Mouse (Mus musculus): ENCODE data around the gene Ntf3. TPM values are rescaled to one million over a fixed set of nuclear protein-coding genes. Genes with fewer than 3 reads are reported as not detected.

Ntf3 gene
- polyA plus RNA-seq, 1 experiment from 2014 or later: 12.8 TPM

- DNase-seq (ENCODE audit: low spot score): no peak
- Histone ChIP-seq H3K36me3 (no peaks in the 10 kb centered on the region), H3K4me1 (peaks cover 26% of the 10 kb centered on the region)
Measured at GRCm38 (mm10) chr6:126110892-126111835, 55.5 kb downstream of the Ntf3 start.

GRCm38 (mm10) chr6:126109184-126109583 is 57.5 kb downstream of the Ntf3 start:
- H3K36me3 ChIP-seq: no peaks in the 10 kb centered on the region
- WGBS: 80% methylated on average over 5 of the region's 5 CpGs

More at GRCm38 (mm10) chr6:126110892-126111835, 55.5 kb downstream of the Ntf3 start:
- WGBS: 85% methylated on average over 15 of the region's 15 CpGs
- Histone ChIP-seq H3K27ac (no peak overlapping the region), H3K27me3 (ENCODE audit: insufficient read depth, poor library complexity, severe bottlenecking) (no peaks in the 10 kb centered on the region), H3K9me3 (no peaks in the 10 kb centered on the region), H3K4me3 (no peak overlapping the region)

GRCm38 (mm10) chr6:126108771-126109170 is 57.9 kb downstream of the Ntf3 start:
- H3K4me3 ChIP-seq: no peak overlapping the region
- WGBS: 86% methylated on average over 2 of the region's 2 CpGs
- no peak for DNase-seq (ENCODE audit: low spot score)
- H3K27ac ChIP-seq: no peak overlapping the region
- no peaks in the 10 kb centered on the region for H3K9me3 ChIP-seq
- no peaks in the 10 kb centered on the region for H3K36me3 ChIP-seq
- H3K4me1 ChIP-seq: peaks cover 22% of the 10 kb centered on the region
- no peaks in the 10 kb centered on the region for H3K27me3 ChIP-seq (ENCODE audit: insufficient read depth, poor library complexity, severe bottlenecking)

More at GRCm38 (mm10) chr6:126109184-126109583, 57.5 kb downstream of the Ntf3 start:
- no peaks in the 10 kb centered on the region for H3K9me3 ChIP-seq
- H3K27ac ChIP-seq: no peak overlapping the region
- H3K4me1 ChIP-seq: peaks cover 21% of the 10 kb centered on the region
- DNase-seq (ENCODE audit: low spot score): no peak
- H3K4me3 ChIP-seq: no peak overlapping the region
- H3K27me3 ChIP-seq (ENCODE audit: insufficient read depth, poor library complexity, severe bottlenecking): no peaks in the 10 kb centered on the region

GRCm38 (mm10) chr6:126107398-126107797 is 59.3 kb downstream of the Ntf3 start:
- no peak overlapping the region for H3K4me3 ChIP-seq
- DNase-seq (ENCODE audit: low spot score): no peak
- H3K36me3 ChIP-seq: no peaks in the 10 kb centered on the region
- H3K27ac ChIP-seq: no peak overlapping the region
- peaks cover 34% of the 10 kb centered on the region for H3K4me1 ChIP-seq
- no peaks in the 10 kb centered on the region for H3K27me3 ChIP-seq (ENCODE audit: insufficient read depth, poor library complexity, severe bottlenecking)
- no peaks in the 10 kb centered on the region for H3K9me3 ChIP-seq
- WGBS: 65% methylated on average over 2 of the region's 2 CpGs

GRCm38 (mm10) chr6:126106798-126107173 is 59.9 kb downstream of the Ntf3 start:
- peaks cover 3% of the 10 kb centered on the region; the same call in 1 of the 2 replicates for H3K36me3 ChIP-seq
- H3K9me3 ChIP-seq: no peaks in the 10 kb centered on the region
- 69% methylated on average over 2 of the region's 2 CpGs for WGBS
- H3K4me1 ChIP-seq: peaks cover 34% of the 10 kb centered on the region
- no peaks in the 10 kb centered on the region for H3K27me3 ChIP-seq (ENCODE audit: insufficient read depth, poor library complexity, severe bottlenecking)
- 0 out of 2 replicates have a peak overlapping the region, but pooled peaks have one; percentile 63 for H3K27ac ChIP-seq
- no peak overlapping the region for H3K4me3 ChIP-seq
- no peak for DNase-seq (ENCODE audit: low spot score)

- WGBS: 72% methylated on average over 7 of the region's 7 CpGs
- H3K36me3 ChIP-seq: peaks cover 5% of the 10 kb centered on the region; the same call in 1 of the 2 replicates
- no peak for DNase-seq (ENCODE audit: low spot score)
- H3K4me3 ChIP-seq: no peak overlapping the region
- H3K27me3 ChIP-seq (ENCODE audit: insufficient read depth, poor library complexity, severe bottlenecking): no peaks in the 10 kb centered on the region
- H3K9me3 ChIP-seq: no peaks in the 10 kb centered on the region
- H3K27ac ChIP-seq: peak overlapping the region; percentile 63
- H3K4me1 ChIP-seq: peaks cover 31% of the 10 kb centered on the region
Measured at GRCm38 (mm10) chr6:126106051-126106797, 60.5 kb downstream of the Ntf3 start.

- H3K36me3 ChIP-seq: peaks cover 13% of the 10 kb centered on the region
- DNase-seq (ENCODE audit: low spot score): no peak
- WGBS: 60% methylated on average over 12 of the region's 12 CpGs
- no peak overlapping the region for H3K4me3 ChIP-seq
- H3K4me1 ChIP-seq: peaks cover 31% of the 10 kb centered on the region
- no peak overlapping the region for H3K27ac ChIP-seq
- no peaks in the 10 kb centered on the region for H3K27me3 ChIP-seq (ENCODE audit: insufficient read depth, poor library complexity, severe bottlenecking)
- H3K9me3 ChIP-seq: no peaks in the 10 kb centered on the region
Measured at GRCm38 (mm10) chr6:126105083-126105740, 61.5 kb downstream of the Ntf3 start.

- peaks cover 17% of the 10 kb centered on the region for H3K36me3 ChIP-seq
- no peak for DNase-seq (ENCODE audit: low spot score)
- 74% methylated on average over 6 of the region's 6 CpGs for WGBS
- H3K27me3 ChIP-seq (ENCODE audit: insufficient read depth, poor library complexity, severe bottlenecking): no peaks in the 10 kb centered on the region
- H3K27ac ChIP-seq: no peak overlapping the region
- H3K4me1 ChIP-seq: peaks cover 32% of the 10 kb centered on the region
- no peaks in the 10 kb centered on the region for H3K9me3 ChIP-seq
- no peak overlapping the region for H3K4me3 ChIP-seq
Measured at GRCm38 (mm10) chr6:126102571-126102970, 64.1 kb downstream of the Ntf3 start.

- peaks cover 17% of the 10 kb centered on the region for H3K36me3 ChIP-seq
- no peak overlapping the region for H3K27ac ChIP-seq
- no peak for DNase-seq (ENCODE audit: low spot score)
- WGBS: 91% methylated on average over 11 of the region's 11 CpGs
- H3K4me3 ChIP-seq: no peak overlapping the region
- peaks cover 37% of the 10 kb centered on the region for H3K4me1 ChIP-seq
- no peaks in the 10 kb centered on the region for H3K9me3 ChIP-seq
- no peaks in the 10 kb centered on the region for H3K27me3 ChIP-seq (ENCODE audit: insufficient read depth, poor library complexity, severe bottlenecking)
Measured at GRCm38 (mm10) chr6:126102007-126102406, 64.7 kb downstream of the Ntf3 start.

GRCm38 (mm10) chr6:126100579-126100978 is 66.1 kb downstream of the Ntf3 start:
- H3K36me3 ChIP-seq: peaks cover 17% of the 10 kb centered on the region
- 97% methylated on average over 1 of the region's 1 CpGs for WGBS

GRCm38 (mm10) chr6:126097471-126097870 is 69.2 kb downstream of the Ntf3 start:
- DNase-seq (ENCODE audit: low spot score): no peak
- Histone ChIP-seq H3K4me3 (no peak overlapping the region), H3K4me1 (peaks cover 33% of the 10 kb centered on the region), H3K27me3 (ENCODE audit: insufficient read depth, poor library complexity, severe bottlenecking) (no peaks in the 10 kb centered on the region), H3K9me3 (no peaks in the 10 kb centered on the region), H3K36me3 (peaks cover 17% of the 10 kb centered on the region), H3K27ac (0 out of 2 replicates have a peak overlapping the region, but pooled peaks have one; percentile 80)
- WGBS: 83% methylated on average over 5 of the region's 5 CpGs

More at GRCm38 (mm10) chr6:126100579-126100978, 66.1 kb downstream of the Ntf3 start:
- Histone ChIP-seq H3K9me3 (no peaks in the 10 kb centered on the region), H3K4me1 (peaks cover 38% of the 10 kb centered on the region), H3K27ac (no peak overlapping the region), H3K4me3 (no peak overlapping the region), H3K27me3 (ENCODE audit: insufficient read depth, poor library complexity, severe bottlenecking) (no peaks in the 10 kb centered on the region)
- DNase-seq (ENCODE audit: low spot score): no peak

GRCm38 (mm10) chr6:126096085-126096484 is 70.6 kb downstream of the Ntf3 start:
- H3K36me3 ChIP-seq: peaks cover 11% of the 10 kb centered on the region
- no peaks in the 10 kb centered on the region for H3K27me3 ChIP-seq (ENCODE audit: insufficient read depth, poor library complexity, severe bottlenecking)
- peaks cover 33% of the 10 kb centered on the region for H3K4me1 ChIP-seq
- DNase-seq (ENCODE audit: low spot score): no peak
- peak overlapping the region; percentile 80 for H3K27ac ChIP-seq
- 34% methylated on average over 13 of the region's 13 CpGs for WGBS
- no peak overlapping the region for H3K4me3 ChIP-seq
- H3K9me3 ChIP-seq: no peaks in the 10 kb centered on the region
